Mouse (Mus musculus) CH12.LX (cell line): Measurements from ENCODE around the gene Cort. TPM values are rescaled to one million over a fixed set of nuclear protein-coding genes. Genes with fewer than 3 reads are reported as not detected.

Source experiments
- DNase-seq: peaks from one replicate; pipeline ENCODE4 v3.0.0-alpha.2; 2013; ENCODE audit errors: extremely low read depth
- H3K27ac ChIP-seq: 2 replicates; pipeline ENCODE4 v1.5.1; 2012; ENCODE audit warnings: low read depth, mild to moderate bottlenecking, control low read depth, moderate library complexity; ENCODE audit not compliant: insufficient read depth
- H3K27me3 ChIP-seq: replicated peaks from 2 replicates; pipeline ENCODE3; 2012; ENCODE audit warnings: inconsistent platforms
- H3K36me3 ChIP-seq, 2 experiments: replicated peaks in 1 of 2; 2 replicates each; pipeline versions ENCODE3 to v1.6.1; 2012; ENCODE audit warnings: inconsistent platforms in 1 of 2, low read length in 1 of 2, mild to moderate bottlenecking in 1 of 2, mixed read lengths in 1 of 2, moderate library complexity in 1 of 2; ENCODE audit not compliant: control insufficient read depth in 1 of 2, insufficient read depth in 1 of 2
- H3K4me1 ChIP-seq, 2 experiments: 2 replicates each; pipeline ENCODE4 v1.6.1; 2012; ENCODE audit warnings: inconsistent platforms in 1 of 2, moderate library complexity in 1 of 2; ENCODE audit not compliant: insufficient read depth in 2 of 2, control insufficient read depth in 1 of 2
- H3K4me2 ChIP-seq: 2 replicates; pipeline ENCODE4 v1.6.1; 2012; ENCODE audit warnings: low read depth, mild to moderate bottlenecking, control low read depth; ENCODE audit not compliant: poor library complexity, insufficient read depth, severe bottlenecking
- H3K4me3 ChIP-seq, 3 experiments: fragments of 150-350 bp in 1 of 3; sonication (generic) in 1 of 3; replicated peaks in 1 of 3; 2 replicates each; pipeline versions ENCODE3 to v1.5.1; 2011 to 2012; ENCODE audit warnings: low read depth in 2 of 3, low read length in 2 of 3, mild to moderate bottlenecking in 2 of 3, moderate library complexity in 2 of 3, control low read depth in 1 of 3, improper control_type of control experiment in 1 of 3, inconsistent platforms in 1 of 3, mixed read lengths in 1 of 3; ENCODE audit not compliant: poor library complexity in 1 of 3
- H3K79me2 ChIP-seq: replicated peaks from 2 replicates; pipeline ENCODE4 v1.6.1; 2012; ENCODE audit warnings: mild to moderate bottlenecking, moderate library complexity; ENCODE audit not compliant: control insufficient read depth, poor library complexity, insufficient read depth, severe bottlenecking; ENCODE audit errors: extremely low read depth
- H3K9ac ChIP-seq: 2 replicates; pipeline ENCODE4 v1.6.1; 2012; ENCODE audit warnings: low read depth, mild to moderate bottlenecking, control low read depth, moderate library complexity; ENCODE audit not compliant: insufficient read depth
- H3K9me3 ChIP-seq: replicated peaks from 2 replicates; pipeline ENCODE3; 2012; ENCODE audit warnings: low read length, inconsistent platforms, mixed read lengths
- CHD1 ChIP-seq: IDR thresholded peaks from 2 replicates; pipeline ENCODE4 v1.6.1; 2012; ENCODE audit warnings: low read depth, low read length, improper control_type of control experiment, inconsistent platforms
- CHD2 ChIP-seq: IDR thresholded peaks from 2 replicates; pipeline ENCODE4 v1.6.1; 2011; ENCODE audit warnings: low read length, improper control_type of control experiment
- E2F4 ChIP-seq: IDR thresholded peaks from 2 replicates; pipeline ENCODE4 v1.6.1; 2011; ENCODE audit warnings: low read depth, low read length, improper control_type of control experiment; ENCODE audit not compliant: insufficient replicate concordance
- ELF1 ChIP-seq: IDR thresholded peaks from 2 replicates; pipeline ENCODE4 v1.6.1; 2014; ENCODE audit warnings: low read depth, mild to moderate bottlenecking, inconsistent platforms, low read length, improper control_type of control experiment
- EP300 ChIP-seq: IDR thresholded peaks from 2 replicates; pipeline ENCODE4 v1.6.1; 2011; ENCODE audit warnings: low read length, improper control_type of control experiment
- HCFC1 ChIP-seq: IDR thresholded peaks from 2 replicates; pipeline ENCODE4 v1.6.1; 2012; ENCODE audit warnings: low read depth, mild to moderate bottlenecking, inconsistent platforms, low read length, improper control_type of control experiment
- IRF4 ChIP-seq: IDR thresholded peaks from 2 replicates; pipeline ENCODE4 v1.6.1; 2014; ENCODE audit warnings: low read depth, mild to moderate bottlenecking, inconsistent platforms, low read length, improper control_type of control experiment
- JUND ChIP-seq: conservative IDR thresholded peaks from 2 replicates; pipeline ENCODE4 v1.6.1; 2011; ENCODE audit warnings: low read depth, low read length, improper control_type of control experiment
- MEF2A ChIP-seq: IDR thresholded peaks from 2 replicates; pipeline ENCODE4 v1.6.1; 2014; ENCODE audit warnings: low read depth, mild to moderate bottlenecking, inconsistent platforms, low read length, improper control_type of control experiment, borderline replicate concordance
- MYC ChIP-seq: IDR thresholded peaks from 2 replicates; pipeline ENCODE4 v1.6.1; 2011; ENCODE audit warnings: low read depth, mild to moderate bottlenecking, improper control_type of control experiment, low read length
- NELFE ChIP-seq: IDR thresholded peaks from 2 replicates; pipeline ENCODE4 v1.6.1; 2011; ENCODE audit warnings: low read depth, low read length, improper control_type of control experiment
- NRF1 ChIP-seq: IDR thresholded peaks from 2 replicates; pipeline ENCODE4 v1.6.1; 2014; ENCODE audit warnings: low read depth, mild to moderate bottlenecking, inconsistent platforms, low read length, improper control_type of control experiment, moderate library complexity
- POLR2A ChIP-seq: IDR thresholded peaks from 2 replicates; pipeline ENCODE4 v1.6.1; 2011; ENCODE audit warnings: low read depth, mild to moderate bottlenecking, improper control_type of control experiment, low read length
- POLR2AphosphoS2 ChIP-seq: IDR thresholded peaks from 2 replicates; pipeline ENCODE4 v1.6.1; 2011; ENCODE audit warnings: low read depth, low read length, improper control_type of control experiment
- RAD21 ChIP-seq: IDR thresholded peaks from 2 replicates; pipeline ENCODE4 v1.6.1; 2011; ENCODE audit warnings: low read depth, mild to moderate bottlenecking, low read length, improper control_type of control experiment, moderate library complexity
- RCOR1 ChIP-seq: conservative IDR thresholded peaks from 2 replicates; pipeline ENCODE4 v1.6.1; 2012; ENCODE audit warnings: low read depth, mild to moderate bottlenecking, inconsistent platforms, low read length, improper control_type of control experiment
- SIN3A ChIP-seq: IDR thresholded peaks from 2 replicates; pipeline ENCODE4 v1.6.1; 2012; ENCODE audit warnings: low read length, improper control_type of control experiment, inconsistent platforms
- SMC3 ChIP-seq: IDR thresholded peaks from 2 replicates; pipeline ENCODE4 v1.6.1; 2011; ENCODE audit warnings: low read depth, low read length, improper control_type of control experiment
- TBP ChIP-seq: conservative IDR thresholded peaks from 2 replicates; pipeline ENCODE4 v1.6.1; 2011; ENCODE audit warnings: low read depth, low read length, improper control_type of control experiment
- USF2 ChIP-seq: conservative IDR thresholded peaks from 2 replicates; pipeline ENCODE4 v1.6.1; 2011; ENCODE audit warnings: low read depth, low read length, improper control_type of control experiment
- ZNF384 ChIP-seq: IDR thresholded peaks from 2 replicates; pipeline ENCODE4 v1.6.1; 2012; ENCODE audit warnings: low read depth, low read length, improper control_type of control experiment, inconsistent platforms
- dilution Hi-C: fragments of 300-500 bp; cut with MboI; formaldehyde crosslinking; loops from 2 replicates; pipeline ENCODE4 v1.14.3; 2020; ENCODE audit warnings: low sequenced_read_pairs; ENCODE audit not compliant: extremely low pct_unique_long_range_greater_than_20kb, extremely low pct_ligation_motif_present
- in situ Hi-C: fragments of 300-500 bp; cut with MboI; formaldehyde crosslinking; loops from 3 replicates; pipeline ENCODE4 v1.14.3; 2019; ENCODE audit warnings: low sequenced_read_pairs, low pct_ligation_motif_present, low pct_unique_long_range_greater_than_20kb, mixed read lengths
- polyA plus RNA-seq: library from polyadenylated mRNA; unstranded; fragments of >175 nt; gene quantifications from 2 replicates; pipeline ENCODE4 v1.2.1, GENCODE M21; 2012; ENCODE audit warnings: low read depth; ENCODE audit not compliant: insufficient read length
- total RNA-seq, 2 experiments: library from RNA; depleted of rRNA; stranded (reverse); fragments of 300-350 nt in 1 of 2; fragments of >200 nt in 1 of 2; gene quantifications; 2 replicates each; pipeline ENCODE4 v1.2.3; 2012 to 2014

Gene Cort
- total and polyA plus RNA-seq, 3 experiments = 0.59 to 0.94 TPM; not detected in 1

DNA sequence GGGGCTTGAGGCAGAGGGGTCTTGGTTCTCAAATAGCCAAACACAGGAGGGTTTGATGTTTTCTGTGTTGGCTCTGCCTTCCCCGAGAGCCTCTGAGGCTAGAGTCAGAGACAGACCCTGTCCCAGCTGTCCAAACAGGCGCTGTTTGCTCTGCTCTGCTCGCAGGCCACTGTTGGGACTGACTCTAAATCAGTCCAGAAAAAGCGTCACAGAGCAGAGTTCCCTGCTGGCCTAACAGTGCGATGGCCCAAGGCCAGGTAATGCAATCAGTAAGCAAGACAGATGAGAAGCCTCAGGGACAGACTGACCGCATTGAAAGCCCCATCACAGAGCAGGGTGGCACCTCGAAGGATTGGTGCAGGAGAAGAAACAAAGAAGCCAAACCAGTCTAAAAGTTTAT lies 23.0 kb upstream of the Cort start (continued):
- TF ChIP-seq RCOR1 = no peak
- TF ChIP-seq, all 38 proteins: peak for 0

GRCm38 (mm10) chr4:149149196-149149595 lies 22.6 kb upstream of the Cort start:
- dilution Hi-C loops = no loop called here
- Histone ChIP-seq H3K36me3 (peaks cover 47 to 53% of the 10 kb centered on the region in 2 experiments), H3K27ac (no peak overlapping the region), H3K4me1 (peaks cover 4 to 17% of the 10 kb centered on the region in 2 experiments; a peak in 3 of 4 replicates), H3K4me2 (no peak overlapping the region), H3K9me3 (peaks cover 2% of the 10 kb centered on the region), H3K9ac (no peak overlapping the region), H3K4me3 (no peak overlapping the region), H3K79me2 (no peaks in the 10 kb centered on the region), H3K27me3 (no peaks in the 10 kb centered on the region)
- in situ Hi-C loops = loop anchor here (10.0 kb wide), 1 partner anchor 176 kb away; no protein-coding TSS in a partner anchor
- TF ChIP-seq SMC3 (no peak), HCFC1 (no peak), NELFE (no peak), ZNF384 (no peak), MYC (no peak), EP300 (no peak)
- DNase-seq = no peak

- no peak overlapping the region for H3K4me3 ChIP-seq
- peaks cover 36 to 42% of the 10 kb centered on the region in 2 experiments for H3K36me3 ChIP-seq
- H3K4me1 ChIP-seq = peaks cover 4 to 17% of the 10 kb centered on the region in 2 experiments; a peak in 3 of 4 replicates
- no peaks in the 10 kb centered on the region for H3K27me3 ChIP-seq
- in situ Hi-C loops = loop anchor here (10.0 kb wide), 1 partner anchor 177 kb away; no protein-coding TSS in a partner anchor
- DNase-seq = no peak
- no peak overlapping the region for H3K4me2 ChIP-seq
- dilution Hi-C loops = no loop called here
- H3K79me2 ChIP-seq = no peaks in the 10 kb centered on the region
- peaks cover 2% of the 10 kb centered on the region for H3K9me3 ChIP-seq
- no peak overlapping the region for H3K9ac ChIP-seq
- H3K27ac ChIP-seq = no peak overlapping the region
- TF ChIP-seq TBP = no peak
- TF ChIP-seq ELF1 = no peak
- TF ChIP-seq SIN3A = no peak
- no peak for TF ChIP-seq RAD21
- no peak for TF ChIP-seq POLR2A
- TF ChIP-seq MEF2A = no peak
- no peak for TF ChIP-seq CHD1
- TF ChIP-seq USF2 = no peak
- no peak for TF ChIP-seq EP300
- TF ChIP-seq E2F4 = no peak
- no peak for TF ChIP-seq NRF1
- TF ChIP-seq NELFE = no peak
- TF ChIP-seq POLR2AphosphoS2 = no peak
- no peak for TF ChIP-seq IRF4
- TF ChIP-seq CHD2 = no peak
- TF ChIP-seq MYC = no peak
- no peak for TF ChIP-seq JUND
Measured at GRCm38 (mm10) chr4:149148084-149148483, 21.5 kb upstream of the Cort start.
